Mouse (Mus musculus) liver, postnatal 0 days (tissue): Measurements from ENCODE around the gene Cox7a2l.

Experiments
- CTCF ChIP-seq: sonication (generic); IDR thresholded peaks from 2 replicates; pipeline ENCODE4 v1.5.1; 2016; ENCODE audit warnings: antibody characterized with exemption, low read depth
- EP300 ChIP-seq: IDR thresholded peaks from 2 replicates; pipeline ENCODE4 v1.6.1; 2016; ENCODE audit warnings: antibody characterized with exemption, low read depth, mild to moderate bottlenecking

DNA sequence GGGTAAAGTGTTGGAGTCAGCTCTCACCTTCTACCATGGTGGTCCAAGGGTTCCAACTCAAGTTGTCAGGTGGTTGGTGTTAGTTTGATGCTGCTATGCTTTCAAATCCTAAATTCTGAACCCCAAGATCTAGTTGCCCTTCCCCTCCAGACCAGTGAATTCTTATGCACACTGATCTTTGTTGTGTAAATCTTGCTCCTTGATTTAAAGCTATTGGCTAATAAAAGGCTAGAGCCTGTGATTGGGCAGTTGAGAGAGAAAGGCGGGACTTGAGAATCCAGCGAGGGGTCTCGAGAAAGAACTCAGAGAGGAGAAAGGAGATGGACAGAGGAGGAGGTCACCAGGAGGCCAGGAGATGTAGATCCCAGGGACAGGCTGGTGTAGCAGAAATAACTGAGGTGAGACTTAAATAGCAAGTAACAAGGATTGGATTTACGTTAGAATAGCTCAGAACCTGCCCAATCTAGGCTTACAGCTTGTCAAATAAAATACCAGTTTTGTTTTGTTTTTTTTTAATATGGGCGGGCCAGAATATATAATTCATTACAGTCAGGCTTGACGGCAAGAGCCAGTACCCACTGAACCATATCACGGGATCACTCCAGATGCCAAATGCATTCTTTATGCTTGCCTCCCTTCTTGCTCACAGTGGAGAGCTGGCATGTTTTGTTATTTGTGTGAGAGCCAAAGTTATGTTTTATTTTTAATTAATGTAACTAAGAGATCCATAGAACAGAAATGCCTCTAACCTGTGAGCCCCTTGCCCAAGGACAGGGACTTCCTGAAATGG, 5.7 kb upstream of the Cox7a2l start:
- TF ChIP-seq EP300: no peak
- no peak for TF ChIP-seq CTCF
